Mouse (Mus musculus) kidney, adult 2 months (tissue): Measurements from ENCODE around the gene Dpp4.

Experiments
- CTCF ChIP-seq: fragments of 200-500 bp; conservative IDR thresholded peaks from 2 replicates; pipeline ENCODE4 v1.5.1; 2011; ENCODE audit warnings: low read depth, mild to moderate bottlenecking, control low read depth, low read length, moderate library complexity, mixed read lengths; ENCODE audit not compliant: insufficient read depth, insufficient read length
- POLR2A ChIP-seq: fragments of 200-500 bp; IDR thresholded peaks from one replicate; pipeline ENCODE4 v1.6.1; 2011; ENCODE audit warnings: low read depth, low read length, control low read depth

DNA sequence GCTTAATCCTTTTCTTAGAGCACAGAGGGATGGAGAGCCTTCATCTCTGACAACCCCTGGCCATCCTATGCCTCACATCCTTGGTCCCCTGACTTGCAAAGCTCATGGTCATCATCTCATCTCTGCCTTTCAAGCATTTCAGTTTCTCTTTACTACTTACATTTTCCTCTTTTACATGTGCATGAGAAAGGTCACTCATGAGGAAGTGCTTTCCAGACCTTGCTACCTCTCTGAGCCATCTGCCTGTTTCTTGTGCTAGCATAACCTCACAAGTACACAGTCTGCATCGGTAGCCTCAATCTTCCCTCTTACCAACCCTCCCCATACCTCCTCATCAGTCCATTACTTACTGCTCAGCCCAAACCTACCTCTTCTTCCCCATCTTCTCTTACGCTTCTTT is 12.2 kb downstream of the Dpp4 start:
- no peak for TF ChIP-seq CTCF
- TF ChIP-seq POLR2A = no peak
